Mouse (Mus musculus) stomach, postnatal 0 days (tissue): ENCODE results near the gene Adar.
A peak's percentile ranks its signal among the peaks of the same experiment; 100 is the strongest.

ENCODE experiments used
- CTCF ChIP-seq: IDR thresholded peaks from 2 replicates; pipeline ENCODE4 v1.5.1; 2016; ENCODE audit warnings: antibody characterized with exemption, low read depth, mild to moderate bottlenecking, moderate library complexity
- EP300 ChIP-seq: optimal IDR thresholded peaks from 2 replicates; pipeline ENCODE3; 2016; ENCODE audit warnings: antibody characterized with exemption

DNA sequence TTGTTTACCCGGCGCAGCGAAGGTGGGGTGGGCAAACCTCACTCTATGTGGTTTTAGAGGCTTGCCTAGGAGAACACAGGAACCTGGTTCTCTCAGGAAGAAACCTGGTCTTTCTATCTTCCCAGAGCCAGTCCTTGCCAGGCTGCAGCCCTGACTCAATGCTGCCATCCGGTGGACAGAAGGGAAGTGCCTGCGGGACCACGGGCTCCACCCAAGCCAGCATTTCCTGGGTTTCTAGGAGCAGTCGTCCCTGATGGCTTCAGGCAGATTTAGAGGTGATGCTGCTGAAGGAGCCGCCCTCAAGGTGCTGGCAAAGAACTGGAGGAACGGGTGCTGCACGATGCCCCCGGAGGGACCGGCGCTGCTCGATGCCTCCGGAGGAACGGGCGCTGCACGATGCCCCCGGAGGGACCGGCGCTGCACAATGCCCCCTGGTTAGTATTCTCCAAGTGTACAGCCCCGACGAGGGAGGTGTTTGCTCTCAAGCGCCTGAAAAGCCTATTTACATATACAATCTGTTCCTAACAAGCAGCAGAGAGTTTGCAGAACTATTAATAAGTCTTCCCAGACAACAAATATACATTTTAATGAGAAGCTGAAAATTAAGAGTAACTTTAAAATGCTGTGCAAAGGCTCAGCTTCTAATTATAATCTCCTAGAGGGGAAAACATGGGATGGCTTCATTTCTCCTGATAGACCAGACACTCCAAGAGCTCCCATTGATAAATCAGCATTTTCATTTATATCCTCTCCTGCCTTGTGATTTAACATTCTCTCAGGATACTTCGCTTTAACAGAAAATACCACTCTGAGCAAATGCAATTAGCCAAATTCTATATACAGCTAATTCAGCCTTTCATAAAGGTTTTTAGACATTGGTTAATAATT is 25.9 kb upstream of the Adar start:
- TF ChIP-seq CTCF (peak; percentile 100), EP300 (no peak)
